Mouse (Mus musculus) spleen, adult 2 months (tissue): ENCODE data around the gene Sphk2.

Source experiments
- CTCF ChIP-seq: fragments of 200-500 bp; IDR thresholded peaks from 2 replicates; pipeline ENCODE4 v1.5.1; 2011; ENCODE audit warnings: mild to moderate bottlenecking, inconsistent platforms; ENCODE audit not compliant: insufficient read depth, insufficient read length, insufficient replicate concordance; ENCODE audit errors: extremely low read depth
- POLR2A ChIP-seq: fragments of 200-500 bp; IDR thresholded peaks from 2 replicates; pipeline ENCODE4 v1.6.1; 2011; ENCODE audit warnings: low read depth, low read length, inconsistent platforms

DNA sequence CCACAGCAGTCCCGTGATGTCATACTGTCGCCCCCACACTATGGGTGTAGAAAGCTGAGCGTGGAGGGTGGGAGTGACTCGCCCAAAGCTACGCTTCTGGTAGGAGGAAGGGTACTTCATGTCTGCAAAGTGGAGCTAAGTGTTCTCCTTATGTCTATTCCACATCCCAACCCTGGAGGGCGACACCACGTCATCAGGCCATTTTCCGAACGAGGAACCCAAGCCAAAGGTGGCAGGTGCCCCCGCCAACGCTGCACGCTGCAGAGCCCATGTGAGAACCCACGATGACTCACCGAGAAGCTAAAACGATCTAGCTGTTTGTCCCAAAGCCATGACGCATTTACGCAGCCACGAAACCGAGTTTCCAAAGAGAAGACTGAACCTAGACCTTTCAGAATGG lies 24.5 kb upstream of the Sphk2 start:
- TF ChIP-seq POLR2A: no peak
- TF ChIP-seq CTCF: no peak
